Mouse (Mus musculus): ENCODE results near the gene 1700024B05Rik. TPM values are rescaled to one million over a fixed set of nuclear protein-coding genes. Genes with fewer than 3 reads are reported as not detected.
"Not testable (repeated sequence)": the region's sequence is repeated elsewhere in the genome, so short reads cannot be mapped to it uniquely, and the experiment has no call there.

1700024B05Rik gene
- polyA plus RNA-seq (2014; fragmentation: Nextera tagmentation; extraction: Ambion mirVana): not detected in 2 replicates

DNA sequence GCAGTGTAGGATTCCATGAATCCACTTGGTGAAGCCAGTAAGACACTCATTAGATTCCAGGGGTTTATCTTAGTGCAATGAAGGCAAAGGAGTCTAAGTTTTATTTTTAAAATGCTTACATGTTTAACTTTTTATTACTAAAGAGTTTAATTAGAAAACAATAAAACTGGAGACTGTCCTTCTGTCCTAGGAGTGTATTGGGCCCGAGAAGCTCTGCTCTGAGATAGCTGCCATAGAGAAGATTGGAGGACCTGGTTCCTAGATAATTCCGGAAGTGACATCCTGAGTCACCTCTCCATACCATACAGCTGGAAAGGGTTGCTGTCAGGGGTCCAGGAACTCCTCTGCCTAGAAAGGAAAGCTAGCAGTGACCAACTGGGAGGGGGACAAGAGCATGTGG is at the start of gene 1700024B05Rik:
1700024B05Rik (plus strand) TSS at position 301 of the 400 bp plus-strand sequence.
- DNase-seq (ENCODE audit: low spot score); H3K9ac ChIP-seq (ENCODE audit: low read length); H3K27ac ChIP-seq (ENCODE audit: low read depth, low read length); H3K4me3 ChIP-seq (ENCODE audit: low read depth, low read length); H3K4me2 ChIP-seq (ENCODE audit: low read length); H3K27me3 ChIP-seq (replicated peaks; ENCODE audit: control insufficient read depth, insufficient read depth, low read length); ATAC-seq; H3K36me3 ChIP-seq (ENCODE audit: control insufficient read depth, insufficient read depth, low read length); H3K9me3 ChIP-seq (replicated peaks; ENCODE audit: control insufficient read depth, low read length); H3K4me1 ChIP-seq (ENCODE audit: control insufficient read depth, insufficient read depth, low read length): not testable (repeated sequence)
- WGBS: 87% methylated on average over 1 of the region's 2 CpGs

DNA sequence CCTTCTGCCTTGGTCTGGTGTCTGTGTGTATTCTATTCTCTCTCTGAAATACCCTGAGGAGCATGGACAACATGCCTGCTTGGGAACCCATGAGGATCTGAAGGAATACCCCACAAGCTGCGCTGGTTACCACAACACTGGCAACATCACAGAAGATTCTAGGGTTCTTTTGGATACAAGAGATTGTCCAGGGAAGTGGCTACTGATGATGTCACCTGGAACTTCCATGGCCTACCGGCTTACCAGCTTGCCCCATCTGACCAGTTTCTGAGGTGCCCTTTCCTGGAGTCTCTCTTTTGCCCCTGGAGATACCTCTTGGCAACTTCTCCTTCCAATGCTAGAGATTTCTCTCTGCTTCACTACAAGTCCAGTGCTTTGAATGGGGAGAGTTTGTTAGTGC is 36.6 kb upstream of the 1700024B05Rik start, which contains the start of gene Gm7980:
Gm7980 (minus strand) TSS at position 101 of the 400 bp plus-strand sequence.
- H3K36me3 ChIP-seq (ENCODE audit: control insufficient read depth, insufficient read depth, low read length); H3K4me1 ChIP-seq (ENCODE audit: control insufficient read depth, insufficient read depth, low read length); ATAC-seq; H3K4me3 ChIP-seq (ENCODE audit: low read depth, low read length); H3K27me3 ChIP-seq (replicated peaks; ENCODE audit: control insufficient read depth, insufficient read depth, low read length); DNase-seq (ENCODE audit: low spot score); H3K27ac ChIP-seq (ENCODE audit: low read depth, low read length); H3K9me3 ChIP-seq (replicated peaks; ENCODE audit: control insufficient read depth, low read length); H3K9ac ChIP-seq (ENCODE audit: low read length); H3K4me2 ChIP-seq (ENCODE audit: low read length): not testable (repeated sequence)
- WGBS: no CpG with 5 or more reads among the region's 2 CpGs

DNA sequence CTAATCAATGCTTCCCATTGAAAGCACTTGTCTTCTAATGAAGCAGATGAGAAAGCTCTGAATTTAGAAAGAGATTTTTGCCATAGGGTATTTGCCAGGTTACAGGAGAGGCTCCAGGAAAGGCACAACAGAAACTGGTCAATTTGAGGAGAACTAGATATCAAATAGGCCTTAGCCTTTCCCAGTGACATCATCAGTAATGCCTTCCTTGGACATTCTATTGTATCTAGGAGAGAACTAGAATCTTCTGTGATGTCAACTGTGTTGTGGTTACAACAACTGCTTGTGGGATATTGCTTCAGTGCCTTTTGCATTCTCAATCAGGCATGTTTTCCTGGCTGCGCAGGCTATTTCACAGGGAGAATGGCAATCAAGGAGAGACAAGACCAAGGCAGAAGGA is 19.1 kb upstream of the 1700024B05Rik start, which contains the start of gene 1700049E17Rik1:
1700049E17Rik1 (plus strand) TSS at position 301 of the 400 bp plus-strand sequence.
- no CpG with 5 or more reads among the region's 1 CpGs for WGBS
- not testable (repeated sequence) for H3K4me2 ChIP-seq (ENCODE audit: low read length); H3K27ac ChIP-seq (ENCODE audit: low read depth, low read length); H3K36me3 ChIP-seq (ENCODE audit: control insufficient read depth, insufficient read depth, low read length); DNase-seq (ENCODE audit: low spot score); H3K4me1 ChIP-seq (ENCODE audit: control insufficient read depth, insufficient read depth, low read length); H3K9me3 ChIP-seq (replicated peaks; ENCODE audit: control insufficient read depth, low read length); H3K27me3 ChIP-seq (replicated peaks; ENCODE audit: control insufficient read depth, insufficient read depth, low read length); H3K9ac ChIP-seq (ENCODE audit: low read length); H3K4me3 ChIP-seq (ENCODE audit: low read depth, low read length); ATAC-seq

DNA sequence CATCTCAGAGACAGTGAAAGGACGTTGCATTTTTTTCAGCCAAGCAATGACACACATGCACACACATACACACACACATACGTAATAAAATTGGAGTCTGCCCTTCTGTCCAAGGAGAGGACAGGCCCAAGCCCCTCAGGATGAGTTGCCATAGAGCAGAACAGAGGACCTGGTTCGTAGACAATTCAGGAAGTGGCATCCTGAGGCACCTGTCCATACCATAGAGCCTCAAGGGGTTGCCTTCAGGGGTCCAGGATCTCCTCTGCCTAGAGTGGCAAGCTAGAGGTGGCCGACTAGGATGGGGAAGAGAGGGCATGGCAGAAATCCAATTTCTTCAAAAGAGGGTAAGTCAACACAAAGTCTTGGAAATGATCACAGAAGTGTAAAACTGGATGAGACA is 20.3 kb downstream of the 1700024B05Rik start:
- H3K9ac ChIP-seq (ENCODE audit: low read length); ATAC-seq; H3K9me3 ChIP-seq (replicated peaks; ENCODE audit: control insufficient read depth, low read length); H3K27ac ChIP-seq (ENCODE audit: low read depth, low read length); H3K36me3 ChIP-seq (ENCODE audit: control insufficient read depth, insufficient read depth, low read length); H3K27me3 ChIP-seq (replicated peaks; ENCODE audit: control insufficient read depth, insufficient read depth, low read length); H3K4me1 ChIP-seq (ENCODE audit: control insufficient read depth, insufficient read depth, low read length); DNase-seq (ENCODE audit: low spot score); H3K4me3 ChIP-seq (ENCODE audit: low read depth, low read length); H3K4me2 ChIP-seq (ENCODE audit: low read length): not testable (repeated sequence)
- WGBS: 63% methylated on average over 4 of the region's 4 CpGs

DNA sequence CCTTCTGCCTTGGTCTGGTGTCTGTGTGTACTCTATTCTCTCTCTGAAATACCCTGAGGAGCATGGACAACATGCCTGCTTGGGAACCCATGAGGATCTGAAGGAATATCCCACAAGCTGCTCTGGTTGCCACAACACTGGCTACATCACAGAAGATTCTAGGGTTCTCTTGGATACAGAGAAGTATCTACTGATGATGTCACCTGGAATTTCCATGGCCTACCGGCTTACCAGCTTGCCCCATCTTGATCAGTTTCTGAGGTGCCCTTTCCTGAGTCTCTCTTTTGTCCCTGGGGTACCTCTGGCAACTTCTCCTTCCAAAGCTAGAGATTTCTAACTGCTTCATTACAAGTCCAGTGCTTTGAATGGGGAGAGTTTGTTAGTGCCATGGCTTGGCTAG is 24.0 kb downstream of the 1700024B05Rik start, which contains the start of gene Gm6401:
Gm6401 (minus strand) TSS at position 101 of the 400 bp plus-strand sequence.
- H3K4me1 ChIP-seq (ENCODE audit: control insufficient read depth, insufficient read depth, low read length); H3K9me3 ChIP-seq (replicated peaks; ENCODE audit: control insufficient read depth, low read length); H3K4me2 ChIP-seq (ENCODE audit: low read length); ATAC-seq; H3K9ac ChIP-seq (ENCODE audit: low read length); DNase-seq (ENCODE audit: low spot score); H3K27ac ChIP-seq (ENCODE audit: low read depth, low read length); H3K36me3 ChIP-seq (ENCODE audit: control insufficient read depth, insufficient read depth, low read length); H3K27me3 ChIP-seq (replicated peaks; ENCODE audit: control insufficient read depth, insufficient read depth, low read length); H3K4me3 ChIP-seq (ENCODE audit: low read depth, low read length): not testable (repeated sequence)
- 52% methylated on average over 1 of the region's 1 CpGs for WGBS

DNA sequence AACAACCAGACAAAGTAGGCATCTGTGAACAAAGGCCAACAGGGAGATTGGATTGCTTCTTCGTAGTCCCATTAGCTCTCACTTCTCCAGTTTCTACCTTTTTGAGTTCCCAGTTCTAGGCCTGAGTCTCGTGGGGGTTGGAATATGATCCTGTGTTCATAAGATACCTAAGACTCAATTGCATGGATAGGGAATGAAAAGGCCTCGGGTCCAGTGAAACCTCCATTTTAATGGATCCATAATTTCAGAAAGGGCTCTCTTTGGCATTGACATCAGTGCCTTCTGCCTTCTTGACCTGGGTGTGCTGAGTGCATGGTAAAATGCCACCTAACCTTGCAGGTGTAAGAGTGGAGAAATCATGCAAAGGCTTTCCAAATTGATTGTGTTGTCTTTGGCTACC is 24.8 kb downstream of the 1700024B05Rik start:
- H3K4me2 ChIP-seq (ENCODE audit: low read length); H3K4me3 ChIP-seq (ENCODE audit: low read depth, low read length); H3K27me3 ChIP-seq (replicated peaks; ENCODE audit: control insufficient read depth, insufficient read depth, low read length); H3K36me3 ChIP-seq (ENCODE audit: control insufficient read depth, insufficient read depth, low read length); H3K4me1 ChIP-seq (ENCODE audit: control insufficient read depth, insufficient read depth, low read length); DNase-seq (ENCODE audit: low spot score); ATAC-seq; H3K9ac ChIP-seq (ENCODE audit: low read length); H3K9me3 ChIP-seq (replicated peaks; ENCODE audit: control insufficient read depth, low read length); H3K27ac ChIP-seq (ENCODE audit: low read depth, low read length): not testable (repeated sequence)
- 66% methylated on average over 3 of the region's 3 CpGs for WGBS

DNA sequence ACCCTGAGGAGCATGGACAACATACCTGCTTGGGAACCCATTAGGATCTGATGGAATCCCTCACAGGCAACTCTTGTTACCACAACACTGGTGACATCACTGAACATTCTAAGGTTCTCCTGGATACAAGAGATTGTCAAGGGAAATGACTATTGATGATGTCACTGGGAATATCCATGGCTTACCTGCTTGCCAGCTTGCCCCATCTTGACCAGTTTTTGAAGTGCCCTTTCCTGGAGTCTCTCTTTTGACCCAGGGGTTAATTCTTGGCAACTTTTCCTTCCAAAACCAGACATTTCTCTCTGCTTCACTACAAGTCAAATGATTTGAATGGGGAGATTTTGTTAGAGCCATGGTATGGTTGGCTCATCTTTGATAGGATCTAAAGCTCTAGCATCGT is 39.4 kb downstream of the 1700024B05Rik start, which contains the start of gene Gm3543:
Gm3543 (minus strand) TSS at position 101 of the 400 bp plus-strand sequence.
- H3K9me3 ChIP-seq (replicated peaks; ENCODE audit: control insufficient read depth, low read length); H3K36me3 ChIP-seq (ENCODE audit: control insufficient read depth, insufficient read depth, low read length); H3K4me2 ChIP-seq (ENCODE audit: low read length); H3K27me3 ChIP-seq (replicated peaks; ENCODE audit: control insufficient read depth, insufficient read depth, low read length); H3K4me3 ChIP-seq (ENCODE audit: low read depth, low read length); ATAC-seq; H3K27ac ChIP-seq (ENCODE audit: low read depth, low read length); H3K9ac ChIP-seq (ENCODE audit: low read length); DNase-seq (ENCODE audit: low spot score); H3K4me1 ChIP-seq (ENCODE audit: control insufficient read depth, insufficient read depth, low read length): not testable (repeated sequence)
- WGBS: no CpG with 5 or more reads among the region's 1 CpGs

Other genes starting within 250 kb of the 1700024B05Rik start
- not detected in 2 replicates for gene Gm8068, start 242.1 kb upstream of the 1700024B05Rik start, polyA plus RNA-seq (2014; fragmentation: Nextera tagmentation; extraction: Ambion mirVana)
- gene Gm7929, start 193.4 kb upstream of the 1700024B05Rik start, polyA plus RNA-seq (2014; fragmentation: Nextera tagmentation; extraction: Ambion mirVana): not detected in 2 replicates
- not detected in 2 replicates for gene Gm47189, start 171.6 kb upstream of the 1700024B05Rik start, polyA plus RNA-seq (2014; fragmentation: Nextera tagmentation; extraction: Ambion mirVana)
- gene Gm7980, start 36.7 kb upstream of the 1700024B05Rik start, polyA plus RNA-seq (2014; fragmentation: Nextera tagmentation; extraction: Ambion mirVana): not detected in 2 replicates
- not detected in 2 replicates for gene 1700049E17Rik1, start 19.0 kb upstream of the 1700024B05Rik start, polyA plus RNA-seq (2014; fragmentation: Nextera tagmentation; extraction: Ambion mirVana)
- gene Gm6401, start 23.9 kb downstream of the 1700024B05Rik start, polyA plus RNA-seq (2014; fragmentation: Nextera tagmentation; extraction: Ambion mirVana): not detected in 2 replicates
- gene Gm3543, start 39.3 kb downstream of the 1700024B05Rik start, polyA plus RNA-seq (2014; fragmentation: Nextera tagmentation; extraction: Ambion mirVana): not detected in 2 replicates
- not detected in 2 replicates for gene Gm7951, start 173.4 kb downstream of the 1700024B05Rik start, polyA plus RNA-seq (2014; fragmentation: Nextera tagmentation; extraction: Ambion mirVana)
- not detected in 2 replicates for gene Gm17027, start 218.6 kb downstream of the 1700024B05Rik start, polyA plus RNA-seq (2014; fragmentation: Nextera tagmentation; extraction: Ambion mirVana)
- not detected in 2 replicates for gene Gm3573, start 246.8 kb downstream of the 1700024B05Rik start, polyA plus RNA-seq (2014; fragmentation: Nextera tagmentation; extraction: Ambion mirVana)